Mouse (Mus musculus) gastrocnemius, postnatal 4 days (tissue): ENCODE results near the gene Tbccd1. TPM values are rescaled to one million over a fixed set of nuclear protein-coding genes. Genes with fewer than 3 reads are reported as not detected.
A peak's percentile ranks its signal among the peaks of the same experiment; 100 is the strongest.
"Not testable (repeated sequence)": the region's sequence is repeated elsewhere in the genome, so short reads cannot be mapped to it uniquely, and the experiment has no call there.

Experiments
- DNase-seq, 2 experiments: peaks; one replicate each; pipeline ENCODE4 v3.0.0; 2021 to 2022; ENCODE audit warnings: low spot score in 2 of 2, mixed read lengths in 2 of 2
- total RNA-seq, 2 experiments: library from RNA; stranded (reverse); gene quantifications; 2 replicates each; pipeline ENCODE4 v1.2.3; 2021

The Tbccd1 gene
- total RNA-seq, 2 experiments from 2014 or later, result 10.7 to 11.4 TPM

DNA sequence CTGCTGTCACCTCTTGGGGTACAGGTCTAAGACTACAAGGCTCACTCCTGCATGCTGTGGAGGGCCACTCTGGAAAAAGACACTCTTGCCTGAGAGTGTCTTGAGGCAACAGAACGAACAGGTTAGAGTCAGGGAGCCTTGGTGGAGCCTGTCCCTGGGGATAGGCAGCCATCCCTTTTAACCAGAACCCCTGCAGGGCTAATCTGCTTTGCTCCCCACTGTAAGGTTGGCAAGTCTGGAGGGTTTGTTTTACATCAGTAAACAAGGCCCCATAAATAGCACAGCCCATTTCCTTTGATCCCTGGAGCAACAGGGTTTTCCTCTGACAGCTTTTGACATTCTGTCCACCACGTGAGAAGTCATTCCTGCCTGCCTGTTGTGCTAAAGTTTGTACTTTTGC is 66.2 kb downstream of the Tbccd1 start:
- DNase-seq, result no peak

DNA sequence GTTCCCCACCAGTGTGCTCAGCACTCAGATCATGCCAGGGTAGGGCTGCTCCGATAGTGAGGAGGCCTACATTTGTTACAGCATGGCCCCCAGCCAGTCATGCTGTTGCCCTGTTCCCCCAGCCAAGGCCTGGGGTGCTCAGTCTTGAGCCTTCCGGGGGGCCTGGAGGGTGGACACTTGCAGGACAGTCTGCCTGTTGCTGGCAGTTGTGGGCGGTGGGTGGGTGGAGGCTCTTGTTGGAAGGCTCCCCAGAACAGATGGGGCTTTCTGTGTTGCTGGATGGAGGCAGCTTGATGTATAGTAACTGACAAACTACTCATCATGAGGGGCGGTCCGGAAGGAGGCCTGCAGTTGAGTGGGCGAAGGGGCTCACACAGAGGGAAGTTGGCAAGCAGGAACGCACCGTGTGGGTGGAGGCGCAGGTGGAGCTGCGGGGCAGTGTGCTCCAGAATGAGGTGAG is 67.5 kb downstream of the Tbccd1 start:
- DNase-seq, result no peak

DNA sequence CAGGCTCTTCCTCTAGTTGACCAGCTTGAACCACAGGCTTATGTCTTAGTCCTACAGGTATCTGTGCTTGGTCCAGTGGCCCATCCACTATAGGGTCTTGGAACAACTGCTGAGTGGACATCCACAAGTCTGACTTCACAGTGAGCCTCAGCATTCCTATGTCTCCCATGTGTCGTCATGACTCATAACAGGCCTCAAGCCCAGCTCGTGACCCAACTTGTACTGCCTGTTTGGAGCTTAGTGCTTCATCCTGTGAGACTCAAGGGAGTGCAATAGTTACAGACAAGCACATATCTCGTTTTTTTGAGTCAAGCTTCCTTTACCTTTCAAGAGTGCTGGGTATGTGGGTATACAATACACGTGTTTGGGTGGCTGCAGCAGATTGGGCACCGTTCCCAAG is 74.8 kb downstream of the Tbccd1 start:
- DNase-seq, result no peak

DNA sequence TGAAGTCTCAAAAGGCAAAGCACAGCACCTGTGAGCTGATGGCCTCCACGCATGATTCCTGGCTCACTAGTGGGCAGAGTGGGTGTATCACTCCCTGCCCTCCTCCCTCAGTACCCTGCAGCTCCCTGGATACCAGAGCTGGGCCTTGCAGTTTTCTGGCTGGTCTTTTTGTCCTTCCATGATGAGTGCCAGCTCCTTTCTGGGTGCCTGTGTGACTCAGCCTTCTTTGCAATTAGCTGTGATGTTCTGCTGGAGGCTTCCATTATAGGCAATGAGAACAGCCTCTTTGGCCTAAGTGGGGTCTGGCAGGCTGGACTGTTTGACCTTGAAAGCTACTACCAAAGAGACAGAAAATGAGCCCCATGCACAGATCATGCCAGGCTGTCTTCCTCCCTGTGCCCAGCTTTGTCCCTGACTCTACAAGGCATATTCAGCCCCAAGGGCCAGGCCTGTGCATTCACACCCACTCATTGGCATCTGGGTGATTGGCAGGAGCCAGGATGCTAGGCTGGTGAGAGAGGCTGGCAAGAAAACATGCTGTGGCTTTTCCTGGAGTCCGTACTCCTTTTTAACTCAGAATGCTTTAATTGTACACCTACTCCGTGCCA is 78.1 kb downstream of the Tbccd1 start:
- no peak for DNase-seq

DNA sequence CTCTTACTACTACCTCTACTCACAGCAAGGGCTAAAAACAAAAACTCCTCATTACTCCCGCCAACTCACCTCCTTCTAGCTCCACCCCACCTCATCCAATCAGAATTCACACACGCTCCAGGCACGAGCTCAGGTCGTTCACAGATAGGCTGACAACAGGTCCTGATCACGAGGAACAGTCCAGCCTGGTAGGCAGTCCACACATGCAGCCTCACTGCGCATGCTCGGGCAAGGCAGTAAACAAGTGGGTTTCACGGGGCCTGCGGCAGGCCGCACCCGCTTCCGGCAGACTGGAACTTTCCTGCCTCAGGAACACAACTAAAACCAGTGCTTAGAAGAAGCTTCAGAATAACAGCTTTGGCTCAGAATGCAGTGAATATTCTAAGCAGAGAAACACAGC is 79.2 kb downstream of the Tbccd1 start:
- not testable (repeated sequence) for DNase-seq

DNA sequence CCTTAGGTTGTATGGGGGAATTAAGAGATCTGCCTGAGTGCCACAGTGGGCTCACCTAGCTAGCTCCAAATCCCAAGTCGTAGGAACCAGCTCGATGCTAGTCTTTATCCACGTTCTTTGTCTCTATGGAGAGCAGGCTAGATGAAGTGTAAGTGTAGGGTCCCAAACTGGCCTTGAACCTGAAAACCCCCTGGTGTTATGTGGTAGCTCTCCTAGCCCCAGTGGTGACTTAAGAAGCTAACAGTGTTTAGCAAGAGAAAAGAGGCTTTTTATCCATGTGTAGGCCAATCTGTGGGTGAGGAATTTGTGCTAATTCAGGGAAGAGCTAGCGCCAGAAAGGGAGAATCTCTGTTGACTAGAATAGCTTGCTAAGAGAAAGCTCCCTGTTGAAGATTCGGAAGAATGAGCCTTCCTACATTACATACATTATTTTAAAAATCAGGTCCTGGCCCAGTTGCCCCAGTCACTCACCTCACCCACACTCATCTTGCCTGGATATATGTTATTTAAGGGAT is 81.9 kb downstream of the Tbccd1 start:
- DNase-seq, result no peak

DNA sequence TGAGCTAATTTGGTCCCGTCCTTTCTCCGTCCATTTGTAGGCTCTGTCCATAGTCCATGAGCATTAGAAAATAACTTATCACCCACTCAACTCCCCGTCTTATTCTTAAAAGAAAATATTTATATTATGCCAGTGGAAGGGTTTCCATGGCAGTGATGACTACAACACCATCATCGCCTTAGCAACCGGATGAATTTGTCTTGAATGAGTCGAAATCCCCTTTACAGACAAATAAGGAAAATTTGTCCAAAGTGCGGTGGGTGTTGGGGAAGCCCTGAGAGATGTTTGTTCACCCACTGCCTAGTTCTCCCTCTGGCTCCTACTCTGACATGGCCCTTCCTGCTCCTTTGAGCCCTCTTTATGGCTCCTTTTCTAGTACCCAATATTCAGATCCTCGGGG is 88.8 kb downstream of the Tbccd1 start:
- no peak for DNase-seq

DNA sequence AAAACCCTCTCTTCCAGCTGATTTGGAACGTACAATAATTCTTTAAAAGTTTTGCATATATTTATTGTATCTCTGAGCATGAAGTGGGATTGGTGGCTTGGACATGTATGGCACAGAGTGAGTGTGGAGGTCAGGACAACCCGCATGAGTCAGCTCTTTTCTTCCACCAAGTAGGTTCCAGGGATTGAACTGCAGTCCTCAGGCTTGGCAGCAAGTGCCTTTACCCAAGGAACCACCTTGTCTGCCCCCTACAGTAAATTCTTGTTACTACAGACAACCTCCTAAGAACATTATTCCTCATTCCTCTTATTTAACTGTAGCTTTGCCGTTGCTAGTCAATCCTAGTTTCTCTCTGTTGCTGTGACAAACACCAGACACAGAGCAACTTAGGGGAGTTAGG is 90.1 kb downstream of the Tbccd1 start:
- DNase-seq, result no peak

DNA sequence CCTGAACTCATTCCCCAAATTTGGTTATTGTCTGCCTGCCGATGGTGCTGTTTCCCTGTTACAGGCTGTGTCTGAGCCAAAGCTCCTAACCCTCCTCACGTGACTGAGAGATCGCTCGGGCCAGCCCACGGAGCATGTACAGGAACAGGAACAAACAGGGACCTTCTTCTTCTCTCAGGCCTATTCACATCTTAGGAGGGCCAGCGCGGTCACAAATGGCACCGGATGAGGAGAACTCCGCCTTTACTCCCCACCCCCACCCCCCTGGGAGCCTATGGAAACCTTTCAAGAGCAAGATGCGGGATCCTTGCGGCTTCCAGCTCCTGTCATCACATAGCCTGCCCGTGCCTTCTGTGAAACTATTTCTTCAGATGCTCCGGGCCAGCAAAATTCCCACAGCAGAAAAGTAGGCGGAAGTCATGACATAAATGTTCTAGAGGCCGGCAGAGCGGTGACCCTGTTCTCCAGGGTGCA is 90.7 kb downstream of the Tbccd1 start:
- peak in 1 of 2 experiments; percentile 13 for DNase-seq

DNA sequence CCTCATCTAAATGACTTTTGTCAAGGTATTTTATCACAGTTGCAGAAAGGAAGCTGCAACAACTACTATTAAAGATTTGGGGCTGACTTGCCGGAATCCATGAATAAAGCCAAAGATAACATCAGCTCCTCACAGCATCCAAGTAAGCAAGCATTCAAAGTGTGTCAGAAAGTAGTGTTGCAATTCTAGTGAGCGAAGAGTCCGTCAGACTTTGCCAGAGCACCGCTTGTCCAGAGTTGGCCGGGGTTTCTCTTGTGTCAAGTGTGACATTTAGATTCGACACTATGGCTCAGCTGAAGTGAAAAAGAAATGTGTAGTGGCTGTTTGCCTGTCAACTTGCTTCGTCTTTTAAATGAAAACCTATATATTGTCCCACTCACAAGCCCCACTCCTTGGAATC is 91.9 kb downstream of the Tbccd1 start:
- DNase-seq, result no peak

Other genes starting within 250 kb of the Tbccd1 start
- gene Dgkg, start 200.4 kb downstream of the Tbccd1 start, total RNA-seq, result 1 to 10 TPM in 1 of 2 experiments, under 1 TPM in 1; 0.91 to 1.4 TPM
- not detected for gene Crygs, start 46.1 kb downstream of the Tbccd1 start, total RNA-seq
- 10 to 100 TPM; 46.7 to 48.1 TPM for gene Dnajb11, start 176 bp upstream of the Tbccd1 start, total RNA-seq
- gene Ahsg, start 33.6 kb upstream of the Tbccd1 start, total RNA-seq, result 10 to 100 TPM in 1 of 2 experiments, 1 to 10 TPM in 1; 5.0 to 62.3 TPM
- gene Fetub, start 60.7 kb upstream of the Tbccd1 start, total RNA-seq, result 1 to 10 TPM in 1 of 2 experiments, under 1 TPM in 1; 0.20 to 2.5 TPM
- 1 to 10 TPM in 1 of 2 experiments, under 1 TPM in 1; 0.25 to 1.7 TPM for gene Hrg, start 93.4 kb upstream of the Tbccd1 start, total RNA-seq
- gene Kng2, start 171.8 kb upstream of the Tbccd1 start, total RNA-seq, result 1 to 10 TPM in 1 of 2 experiments, under 1 TPM in 1; 0.49 to 1.2 TPM
- gene Kng1, start 200.2 kb upstream of the Tbccd1 start, total RNA-seq, result 1 to 10 TPM in 1 of 2 experiments, under 1 TPM in 1; 0.52 to 8.6 TPM
- gene Eif4a2, start 249.8 kb upstream of the Tbccd1 start, total RNA-seq, result 100 to 1,000 TPM; 274 to 300 TPM